Mouse (Mus musculus) right cerebral cortex, postnatal 36 days (tissue): Measurements from ENCODE around the gene Kdm3a.

Experiments
- DNase-seq, 2 experiments: peaks; one replicate each; pipeline ENCODE4 v3.0.0; 2022; ENCODE audit warnings: low spot score in 2 of 2, mixed read lengths in 1 of 2

Gene Kdm3a

GRCm38 (mm10) chr6:71579478-71579877 lies 53.3 kb downstream of the Kdm3a start:
- no peak for DNase-seq

- no peak for DNase-seq
Measured at GRCm38 (mm10) chr6:71575359-71575758, 57.4 kb downstream of the Kdm3a start.

GRCm38 (mm10) chr6:71569025-71569424 lies 63.8 kb downstream of the Kdm3a start:
- no peak for DNase-seq

- peak in 1 of 2 experiments; percentile 30 for DNase-seq
Measured at GRCm38 (mm10) chr6:71568616-71569015, 64.2 kb downstream of the Kdm3a start.

GRCm38 (mm10) chr6:71556826-71557225 lies 76.0 kb downstream of the Kdm3a start:
- DNase-seq: no peak

GRCm38 (mm10) chr6:71555507-71555951 lies 77.3 kb downstream of the Kdm3a start:
- no peak for DNase-seq

GRCm38 (mm10) chr6:71543686-71544499 lies 88.9 kb downstream of the Kdm3a start, which contains the start of gene Chmp3:
Gene Chmp3, plus strand, starts transcription at chr6:71543797.
- peak; percentile 95 to 96 for DNase-seq
